Mouse (Mus musculus) intestine, embryonic 16.5 days (tissue): ENCODE results near the gene Nudt21. TPM values are rescaled to one million over a fixed set of nuclear protein-coding genes. Genes with fewer than 3 reads are reported as not detected.

Experiments
- polyA plus RNA-seq: library from polyadenylated mRNA; unstranded; fragments of >200 nt; fragmentation: Nextera tagmentation; extraction: Ambion mirVana; gene quantifications from 2 replicates; pipeline ENCODE4 v1.2.1, GENCODE M21; 2015

Nudt21 gene
- polyA plus RNA-seq, 1 experiment from 2014 or later, result 95.9 TPM

Other genes starting within 250 kb of the Nudt21 start
- gene Gnao1, start 227.1 kb downstream of the Nudt21 start, polyA plus RNA-seq, result 10.4 and 10.6 TPM in 2 replicates
- gene Amfr, start 24.2 kb downstream of the Nudt21 start, polyA plus RNA-seq, result 27.8 and 36.4 TPM in 2 replicates
- gene Ogfod1, start 167 bp upstream of the Nudt21 start, polyA plus RNA-seq, result 12.5 and 13.1 TPM in 2 replicates
- gene Bbs2, start 61.9 kb upstream of the Nudt21 start, polyA plus RNA-seq, result 6.8 and 8.2 TPM in 2 replicates
- gene Mt4, start 100.2 kb upstream of the Nudt21 start, polyA plus RNA-seq, result 5.5 and 6.3 TPM in 2 replicates
- gene Mt3, start 115.6 kb upstream of the Nudt21 start, polyA plus RNA-seq, result 5.4 and 5.5 TPM in 2 replicates
- gene Mt2, start 135.6 kb upstream of the Nudt21 start, polyA plus RNA-seq, result 600 and 738 TPM in 2 replicates
- gene Mt1, start 142.1 kb upstream of the Nudt21 start, polyA plus RNA-seq, result 3,631 and 3,684 TPM in 2 replicates
- 56.9 and 66.4 TPM in 2 replicates for gene Nup93, start 177.5 kb upstream of the Nudt21 start, polyA plus RNA-seq